Mouse (Mus musculus): ENCODE data around the gene Cryba1. TPM values are rescaled to one million over a fixed set of nuclear protein-coding genes. Genes with fewer than 3 reads are reported as not detected.

Cryba1 gene
- polyA plus RNA-seq, 1 experiment from 2014 or later = not detected

- no peak overlapping the region for H3K27ac ChIP-seq (replicated peaks)
- ATAC-seq (ENCODE audit: low FRiP score, low TSS enrichment) (no peak), DNase-seq (ENCODE audit: low spot score) (peak; percentile 84)
- H3K4me1 ChIP-seq (replicated peaks; ENCODE audit: control insufficient read depth, insufficient read depth) = no peaks in the 10 kb centered on the region
- H3K36me3 ChIP-seq (ENCODE audit: control insufficient read depth, insufficient read depth, low read length) = no peaks in the 10 kb centered on the region
- no peak overlapping the region for H3K4me2 ChIP-seq (replicated peaks; ENCODE audit: low read depth)
- WGBS = 2% methylated on average over 6 of the region's 6 CpGs
- TF ChIP-seq EP300 (optimal IDR thresholded peaks at IDR 0.05) (no peak), CTCF (IDR thresholded peaks at IDR 0.05; ENCODE audit: low read depth) (peak; percentile 95)
- H3K4me3 ChIP-seq (ENCODE audit: low read depth, low read length) = no peak overlapping the region
- no peaks in the 10 kb centered on the region for H3K9me3 ChIP-seq (ENCODE audit: control insufficient read depth, low read length)
- no peak overlapping the region for H3K9ac ChIP-seq (ENCODE audit: low read length)
- H3K27me3 ChIP-seq (ENCODE audit: control insufficient read depth, insufficient read depth, low read length) = no peaks in the 10 kb centered on the region
Measured at GRCm38 (mm10) chr11:77737289-77737688, 12.2 kb upstream of the Cryba1 start.

GRCm38 (mm10) chr11:77728587-77728986 is 3.5 kb upstream of the Cryba1 start:
- Histone ChIP-seq H3K4me1 (replicated peaks; ENCODE audit: control insufficient read depth, insufficient read depth) (no peaks in the 10 kb centered on the region), H3K9ac (ENCODE audit: low read length) (no peak overlapping the region), H3K4me3 (ENCODE audit: low read depth, low read length) (no peak overlapping the region), H3K36me3 (ENCODE audit: control insufficient read depth, insufficient read depth, low read length) (no peaks in the 10 kb centered on the region), H3K4me2 (replicated peaks; ENCODE audit: low read depth) (no peak overlapping the region), H3K9me3 (ENCODE audit: control insufficient read depth, low read length) (no peaks in the 10 kb centered on the region), H3K27me3 (ENCODE audit: control insufficient read depth, insufficient read depth, low read length) (no peaks in the 10 kb centered on the region), H3K27ac (replicated peaks) (no peak overlapping the region)
- TF ChIP-seq EP300 (optimal IDR thresholded peaks at IDR 0.05) (no peak), CTCF (IDR thresholded peaks at IDR 0.05; ENCODE audit: low read depth) (no peak)
- 61% methylated on average over 2 of the region's 2 CpGs for WGBS
- DNase-seq (ENCODE audit: low spot score) (no peak), ATAC-seq (ENCODE audit: low FRiP score, low TSS enrichment) (no peak)

- Histone ChIP-seq H3K27ac (replicated peaks) (no peak overlapping the region), H3K36me3 (ENCODE audit: control insufficient read depth, insufficient read depth, low read length) (no peaks in the 10 kb centered on the region), H3K9ac (ENCODE audit: low read length) (no peak overlapping the region), H3K9me3 (ENCODE audit: control insufficient read depth, low read length) (no peaks in the 10 kb centered on the region), H3K4me1 (replicated peaks; ENCODE audit: control insufficient read depth, insufficient read depth) (no peaks in the 10 kb centered on the region), H3K4me3 (ENCODE audit: low read depth, low read length) (no peak overlapping the region), H3K4me2 (replicated peaks; ENCODE audit: low read depth) (no peak overlapping the region), H3K27me3 (ENCODE audit: control insufficient read depth, insufficient read depth, low read length) (no peaks in the 10 kb centered on the region)
- ATAC-seq (ENCODE audit: low FRiP score, low TSS enrichment) (no peak), DNase-seq (ENCODE audit: low spot score) (no peak)
- TF ChIP-seq EP300 (optimal IDR thresholded peaks at IDR 0.05) (no peak), CTCF (IDR thresholded peaks at IDR 0.05; ENCODE audit: low read depth) (no peak)
- WGBS = 76% methylated on average over 7 of the region's 7 CpGs
Measured at GRCm38 (mm10) chr11:77724766-77725165, 317 bp downstream of the Cryba1 start.

GRCm38 (mm10) chr11:77721389-77721788 is 3.7 kb downstream of the Cryba1 start:
- Histone ChIP-seq H3K4me1 (replicated peaks; ENCODE audit: control insufficient read depth, insufficient read depth) (no peaks in the 10 kb centered on the region), H3K4me3 (ENCODE audit: low read depth, low read length) (no peak overlapping the region), H3K27ac (replicated peaks) (no peak overlapping the region), H3K4me2 (replicated peaks; ENCODE audit: low read depth) (no peak overlapping the region), H3K9me3 (ENCODE audit: control insufficient read depth, low read length) (no peaks in the 10 kb centered on the region), H3K9ac (ENCODE audit: low read length) (no peak overlapping the region), H3K27me3 (ENCODE audit: control insufficient read depth, insufficient read depth, low read length) (no peaks in the 10 kb centered on the region), H3K36me3 (ENCODE audit: control insufficient read depth, insufficient read depth, low read length) (no peaks in the 10 kb centered on the region)
- TF ChIP-seq CTCF (IDR thresholded peaks at IDR 0.05; ENCODE audit: low read depth) (peak; percentile 34), EP300 (optimal IDR thresholded peaks at IDR 0.05) (no peak)
- WGBS = 87% methylated on average over 4 of the region's 4 CpGs
- DNase-seq (ENCODE audit: low spot score) (no peak), ATAC-seq (ENCODE audit: low FRiP score, low TSS enrichment) (no peak)

- Histone ChIP-seq H3K4me3 (ENCODE audit: low read depth, low read length) (no peak overlapping the region), H3K36me3 (ENCODE audit: control insufficient read depth, insufficient read depth, low read length) (no peaks in the 10 kb centered on the region), H3K9me3 (ENCODE audit: control insufficient read depth, low read length) (no peaks in the 10 kb centered on the region), H3K9ac (ENCODE audit: low read length) (no peak overlapping the region), H3K4me2 (replicated peaks; ENCODE audit: low read depth) (no peak overlapping the region), H3K27ac (replicated peaks) (no peak overlapping the region), H3K27me3 (ENCODE audit: control insufficient read depth, insufficient read depth, low read length) (no peaks in the 10 kb centered on the region), H3K4me1 (replicated peaks; ENCODE audit: control insufficient read depth, insufficient read depth) (no peaks in the 10 kb centered on the region)
- WGBS = 99% methylated on average over 2 of the region's 2 CpGs
- no peak for ATAC-seq (ENCODE audit: low FRiP score, low TSS enrichment)
- no peak for TF ChIP-seq EP300 (optimal IDR thresholded peaks at IDR 0.05)
- no peak for TF ChIP-seq CTCF (IDR thresholded peaks at IDR 0.05; ENCODE audit: low read depth)
- DNase-seq (ENCODE audit: low spot score) = no peak
Measured at GRCm38 (mm10) chr11:77719055-77719454, 6.0 kb downstream of the Cryba1 start.

GRCm38 (mm10) chr11:77713736-77714135 is 11.3 kb downstream of the Cryba1 start:
- WGBS = 91% methylated on average over 3 of the region's 3 CpGs
- ATAC-seq (ENCODE audit: low FRiP score, low TSS enrichment) = no peak
- H3K9ac ChIP-seq (ENCODE audit: low read length) = no peak overlapping the region
- no peak overlapping the region for H3K4me2 ChIP-seq (replicated peaks; ENCODE audit: low read depth)
- no peak for TF ChIP-seq EP300 (optimal IDR thresholded peaks at IDR 0.05)
- no peak for TF ChIP-seq CTCF (IDR thresholded peaks at IDR 0.05; ENCODE audit: low read depth)
- no peaks in the 10 kb centered on the region for H3K4me1 ChIP-seq (replicated peaks; ENCODE audit: control insufficient read depth, insufficient read depth)
- no peaks in the 10 kb centered on the region for H3K27me3 ChIP-seq (ENCODE audit: control insufficient read depth, insufficient read depth, low read length)
- H3K36me3 ChIP-seq (ENCODE audit: control insufficient read depth, insufficient read depth, low read length) = peaks cover 5% of the 10 kb centered on the region; the same call in 1 of the 2 replicates
- H3K4me3 ChIP-seq (ENCODE audit: low read depth, low read length) = no peak overlapping the region
- no peak for DNase-seq (ENCODE audit: low spot score)
- no peak overlapping the region for H3K27ac ChIP-seq (replicated peaks)
- no peaks in the 10 kb centered on the region for H3K9me3 ChIP-seq (ENCODE audit: control insufficient read depth, low read length)
